23 mouse cellular contexts compared by ENCODE assay signal in the genomic region with DNA sequence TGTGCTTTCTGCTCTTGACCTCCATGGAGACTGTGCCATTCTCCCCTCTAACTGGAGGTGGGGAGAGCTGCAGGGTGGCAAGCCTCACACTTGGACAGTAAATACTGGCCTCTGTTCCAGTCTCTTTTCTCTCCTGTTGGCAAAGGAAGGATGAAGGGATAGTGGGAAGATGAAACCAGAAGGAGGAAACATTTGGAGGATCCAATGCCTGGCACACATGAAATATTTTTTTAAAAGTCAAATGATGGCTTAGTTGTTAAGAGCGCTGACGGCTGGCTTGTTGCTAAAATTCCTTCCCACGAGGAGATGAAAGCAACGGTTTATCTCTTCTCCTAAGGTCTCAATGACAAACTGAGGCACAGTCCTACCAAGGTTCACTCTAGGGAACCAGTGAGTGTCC. TPM values are rescaled to one million over a fixed set of nuclear protein-coding genes. Genes with fewer than 3 reads are reported as not detected.
"Had no signal": no experiment of that assay in that cellular context is flagged by ENCODE, and none has a peak within 500 bp of the region (broad histone marks: within the 10 kb centered on the region; RNA-seq: fewer than 3 reads in every experiment).

No protein-coding gene starts in this region.

- H3K27me3 ChIP-seq: limb, embryonic 15.5 days; lung, embryonic 15.5 days; megakaryocyte, embryonic 14.5 days; midbrain, embryonic 15.5 days; neural tube, embryonic 12.5 days had no signal

- ATAC-seq: liver, embryonic 12.5 days; midbrain, embryonic 15.5 days had no signal

- H3K4me3 ChIP-seq: limb, embryonic 15.5 days; liver, embryonic 12.5 days; lung, embryonic 15.5 days; megakaryocyte, embryonic 14.5 days; midbrain, embryonic 15.5 days; neural tube, embryonic 12.5 days had no signal

- DNase-seq: kidney, adult 8-10 months; kidney, postnatal 36 days; lung, postnatal 14 days; retina, postnatal 1 day; thymus, postnatal 36 days had no signal

- H3K9me3 ChIP-seq: limb, embryonic 15.5 days; midbrain, embryonic 15.5 days; neural tube, embryonic 12.5 days had no signal

- H3K27ac ChIP-seq: kidney, postnatal 0 days; limb, embryonic 15.5 days; liver, embryonic 12.5 days; lung, embryonic 15.5 days; macrophage; midbrain, embryonic 15.5 days; neural tube, embryonic 12.5 days had no signal

- H3K9ac ChIP-seq: limb, embryonic 15.5 days; liver, embryonic 12.5 days; lung, embryonic 15.5 days; midbrain, embryonic 15.5 days; neural tube, embryonic 12.5 days had no signal

- H3K36me3 ChIP-seq: limb, embryonic 15.5 days; liver, embryonic 12.5 days; lung, embryonic 15.5 days; midbrain, embryonic 15.5 days; neural tube, embryonic 12.5 days had no signal

- H3K4me2 ChIP-seq: limb, embryonic 15.5 days; liver, embryonic 12.5 days; lung, embryonic 15.5 days; midbrain, embryonic 11.5 days; midbrain, embryonic 15.5 days; neural tube, embryonic 12.5 days had no signal

RNA-seq across cellular contexts. Expression of a gene that starts 34.0 kb away (rescaled TPM):
- total RNA-seq: layer of hippocampus, adult 8-10 months; left cerebral cortex, adult 8-10 months; left cerebral cortex, postnatal 25 days; monocyte, adult 5-6 weeks; neutrophil, adult 5-6 weeks had no signal
- polyA plus RNA-seq: liver, embryonic 12.5 days; liver, embryonic 16.5 days; lung, embryonic 15.5 days; macrophage; midbrain, embryonic 11.5 days; midbrain, embryonic 15.5 days; neural tube, embryonic 12.5 days; small intestine, adult 2 months; stomach, embryonic 16.5 days; thymus, postnatal 0 days had no signal
